Mouse (Mus musculus) neutrophil, adult 83 days (primary cell): ENCODE data around the gene Ddx1. TPM values are rescaled to one million over a fixed set of nuclear protein-coding genes. Genes with fewer than 3 reads are reported as not detected.

ENCODE experiments used
- total RNA-seq, 2 experiments: library from RNA; stranded (reverse); gene quantifications; one replicate each; pipeline ENCODE4 v1.2.4; 2023

Ddx1 gene
- total RNA-seq: 10 to 100 TPM; 23.5 to 27.4 TPM

GRCm38 (mm10) chr12:13248691-13249572 is at the start of gene Ddx1:
Gene Ddx1, minus strand, starts transcription at chr12:13249213.

DNA sequence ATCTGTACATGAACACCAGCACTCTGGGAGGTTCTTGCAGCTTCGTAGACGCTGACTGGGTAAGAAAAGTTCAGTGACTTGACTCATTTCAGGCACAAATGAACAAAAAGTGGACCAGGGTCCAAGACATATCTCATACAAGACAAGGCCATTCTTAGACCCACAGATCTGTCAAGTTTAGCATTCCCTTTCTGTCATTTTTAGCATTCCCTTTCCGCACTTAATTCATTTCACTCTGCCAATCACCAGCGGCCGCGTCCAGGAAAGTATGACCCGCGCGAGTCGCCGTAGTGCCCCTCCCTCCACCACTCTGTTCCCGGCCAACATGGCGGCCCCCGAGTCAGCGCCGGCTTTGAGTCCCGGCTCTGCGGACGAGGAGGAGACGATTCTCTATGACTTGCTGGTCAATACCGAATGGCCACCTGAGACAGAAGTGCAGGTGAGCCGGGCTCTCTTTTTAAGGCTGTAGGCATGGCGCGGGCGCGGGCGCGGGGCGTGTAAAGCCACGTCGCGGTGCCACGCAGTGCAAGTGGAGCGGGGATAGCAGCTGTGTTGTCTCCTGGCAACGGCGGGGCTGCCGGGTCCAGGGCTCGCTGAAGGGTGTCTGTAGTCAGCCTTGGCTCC is 19.9 kb upstream of the Ddx1 start, which contains the start of gene Nbas:
Gene Nbas (plus strand): TSS at position 308 of the 624 bp plus-strand sequence.

Other genes with a start within 250 kb of the Ddx1 start
- 10 to 100 TPM; 12.3 to 14.3 TPM for gene Nbas, start 19.9 kb upstream of the Ddx1 start, total RNA-seq